Mouse (Mus musculus) ES-E14 (cell line): ENCODE data around the gene Dcun1d5. TPM values are rescaled to one million over a fixed set of nuclear protein-coding genes. Genes with fewer than 3 reads are reported as not detected.

Experiments
- DNase-seq: peaks from one replicate; pipeline ENCODE4 v3.0.0-alpha.2; 2013; ENCODE audit warnings: low read depth, low spot score
- H3K27ac ChIP-seq: 2 replicates; pipeline ENCODE4 v1.5.1; 2012; ENCODE audit warnings: low read depth, mild to moderate bottlenecking, low read length, moderate library complexity, mixed read lengths; ENCODE audit not compliant: poor library complexity, insufficient read depth, severe bottlenecking
- H3K36me3 ChIP-seq: 2 replicates; pipeline ENCODE4 v1.6.1; 2012; ENCODE audit warnings: mild to moderate bottlenecking, low read length, moderate library complexity, mixed read lengths; ENCODE audit not compliant: control insufficient read depth, poor library complexity, insufficient read depth, severe bottlenecking
- H3K4me1 ChIP-seq, 2 experiments: fragments of 150-350 bp in 1 of 2; sonication (generic) in 1 of 2; 2 replicates each; pipeline ENCODE4 v1.6.1; 2012; ENCODE audit warnings: low read length in 2 of 2, mild to moderate bottlenecking in 1 of 2, mixed read lengths in 1 of 2; ENCODE audit not compliant: control insufficient read depth in 2 of 2, insufficient read depth in 2 of 2, poor library complexity in 1 of 2
- H3K4me3 ChIP-seq, 2 experiments: fragments of 150-350 bp in 1 of 2; sonication (generic) in 1 of 2; 2 replicates each; pipeline ENCODE4 v1.5.1; 2012; ENCODE audit warnings: low read length in 2 of 2, low read depth in 1 of 2, mild to moderate bottlenecking in 1 of 2, mixed read lengths in 1 of 2; ENCODE audit not compliant: insufficient read depth in 1 of 2, poor library complexity in 1 of 2, severe bottlenecking in 1 of 2
- H3K9ac ChIP-seq: 2 replicates; pipeline ENCODE4 v1.6.1; 2012; ENCODE audit warnings: low read depth, mild to moderate bottlenecking, low read length, mixed read lengths; ENCODE audit not compliant: poor library complexity, insufficient read depth, severe bottlenecking
- H3K9me3 ChIP-seq: fragments of 150-350 bp; sonication (generic); 2 replicates; pipeline ENCODE4 v1.6.1; 2012; ENCODE audit warnings: low read depth, mild to moderate bottlenecking, low read length; ENCODE audit not compliant: control insufficient read depth, insufficient read depth
- CHD2 ChIP-seq: IDR thresholded peaks from 2 replicates; pipeline ENCODE4 v1.6.1; 2014; ENCODE audit warnings: mild to moderate bottlenecking, low read depth, low read length, inconsistent platforms
- HCFC1 ChIP-seq: IDR thresholded peaks from 2 replicates; pipeline ENCODE4 v1.6.1; 2012; ENCODE audit warnings: low read length, inconsistent platforms, borderline replicate concordance; ENCODE audit not compliant: insufficient read depth
- MAFK ChIP-seq: IDR thresholded peaks from 2 replicates; pipeline ENCODE4 v1.6.1; 2014; ENCODE audit warnings: mild to moderate bottlenecking, low read depth, low read length, inconsistent platforms; ENCODE audit not compliant: insufficient read depth
- ZC3H11A ChIP-seq: IDR thresholded peaks from 2 replicates; pipeline ENCODE4 v1.6.1; 2012; ENCODE audit warnings: low read depth, mild to moderate bottlenecking, inconsistent platforms, low read length, borderline replicate concordance
- ZNF384 ChIP-seq: IDR thresholded peaks from 2 replicates; pipeline ENCODE4 v1.6.1; 2012; ENCODE audit warnings: low read depth, low read length, inconsistent platforms
- in situ Hi-C, 2 experiments: fragments of 600-800 bp; cut with MboI; formaldehyde crosslinking; loops; one replicate each; pipeline ENCODE4 v1.15.1; 2025; ENCODE audit warnings: low sequenced_read_pairs in 2 of 2, inconsistent platforms in 1 of 2; ENCODE audit not compliant: unreplicated experiment in 2 of 2
- total RNA-seq: library from RNA; depleted of rRNA; stranded (reverse); fragments of 300-350 nt; gene quantifications from 2 replicates; pipeline ENCODE4 v1.2.3, GENCODE M21; 2012; rRNA removed

Gene Dcun1d5
- 33.8 and 57.1 TPM in 2 replicates for total RNA-seq

GRCm38 (mm10) chr9:7184172-7184896 is at the start of gene Dcun1d5, which contains the start of gene Dync2h1:
TSS of gene Dcun1d5 (plus strand) at chr9:7184520.
TSS of gene Dync2h1 (minus strand) at chr9:7184446.
- TF ChIP-seq MAFK: no peak
- peak; percentile 67; the same call in 1 of the 2 replicates for TF ChIP-seq CHD2
- peak; percentile 75; the same call in 1 of the 2 replicates for TF ChIP-seq HCFC1
- DNase-seq: peak; percentile 88
- Histone ChIP-seq H3K4me3 (peak within 1 kb of the TSS; percentile 81 to 86), H3K9me3 (no peaks in the 10 kb centered on the region), H3K9ac (peak within 1 kb of the TSS; percentile 94), H3K27ac (peak within 1 kb of the TSS; percentile 83), H3K4me1 (peaks cover 0 to 2% of the 10 kb centered on the region in 2 experiments; a peak in 1 of 4 replicates), H3K36me3 (no peaks in the 10 kb centered on the region)
- in situ Hi-C loops: no loop called here

GRCm38 (mm10) chr9:7154391-7154790 is 29.9 kb upstream of the Dcun1d5 start:
- Histone ChIP-seq H3K4me3 (no peak overlapping the region), H3K9ac (no peak overlapping the region), H3K9me3 (no peaks in the 10 kb centered on the region), H3K36me3 (no peaks in the 10 kb centered on the region; the same call in 1 of the 2 replicates), H3K4me1 (no peaks in the 10 kb centered on the region), H3K27ac (no peak overlapping the region)
- DNase-seq: no peak
- TF ChIP-seq ZNF384 (no peak), MAFK (no peak), ZC3H11A (no peak), HCFC1 (no peak)
- in situ Hi-C loops: no loop called here

- no peaks in the 10 kb centered on the region for H3K9me3 ChIP-seq
- in situ Hi-C loops: no loop called here
- H3K9ac ChIP-seq: no peak overlapping the region
- H3K4me3 ChIP-seq: no peak overlapping the region
- no peak for DNase-seq
- no peaks in the 10 kb centered on the region for H3K4me1 ChIP-seq
- no peaks in the 10 kb centered on the region; the same call in 1 of the 2 replicates for H3K36me3 ChIP-seq
- no peak for TF ChIP-seq ZNF384
- TF ChIP-seq MAFK: no peak
- no peak for TF ChIP-seq HCFC1
- no peak overlapping the region for H3K27ac ChIP-seq
These were observed 25.7 kb upstream of the Dcun1d5 start for GRCm38 (mm10) chr9:7158605-7159004.

GRCm38 (mm10) chr9:7159718-7160117 is 24.6 kb upstream of the Dcun1d5 start:
- Histone ChIP-seq H3K27ac (no peak overlapping the region), H3K9ac (no peak overlapping the region), H3K36me3 (no peaks in the 10 kb centered on the region; the same call in 1 of the 2 replicates), H3K4me3 (no peak overlapping the region), H3K9me3 (no peaks in the 10 kb centered on the region), H3K4me1 (no peaks in the 10 kb centered on the region)
- TF ChIP-seq MAFK (no peak), HCFC1 (no peak), ZC3H11A (no peak), CHD2 (no peak), ZNF384 (no peak)
- no peak for DNase-seq
- in situ Hi-C loops: no loop called here

- Histone ChIP-seq H3K27ac (no peak overlapping the region), H3K9me3 (no peaks in the 10 kb centered on the region), H3K9ac (no peak overlapping the region), H3K4me1 (no peaks in the 10 kb centered on the region), H3K36me3 (no peaks in the 10 kb centered on the region), H3K4me3 (no peak overlapping the region)
- no peak for DNase-seq
- in situ Hi-C loops: no loop called here
- no peak for TF ChIP-seq ZC3H11A
- no peak for TF ChIP-seq MAFK
- TF ChIP-seq CHD2: no peak
- no peak for TF ChIP-seq ZNF384
- TF ChIP-seq HCFC1: no peak
These were observed 23.6 kb upstream of the Dcun1d5 start for GRCm38 (mm10) chr9:7160688-7161087.
